Mouse (Mus musculus) kidney, embryonic 16.5 days (tissue): ENCODE measurements around the gene Slc22a27. TPM values are rescaled to one million over a fixed set of nuclear protein-coding genes. Genes with fewer than 3 reads are reported as not detected.
"Not testable (repeated sequence)": the region's sequence is repeated elsewhere in the genome, so short reads cannot be mapped to it uniquely, and the experiment has no call there.

Experiments
- ATAC-seq: fragments of 200-750 bp; cut with Nextera tagmentation; 2 replicates; pipeline ENCODE4 v1.8.0; 2017; ENCODE audit warnings: moderate TSS enrichment; ENCODE audit not compliant: low FRiP score, low TSS enrichment
- H3K27ac ChIP-seq: fragments of 300-500 bp; sonication (generic); 2 replicates; pipeline ENCODE4 v1.5.1; 2014; ENCODE audit warnings: low read length
- H3K27me3 ChIP-seq: fragments of 300-500 bp; sonication (generic); 2 replicates; pipeline ENCODE4 v1.6.1; 2014; ENCODE audit warnings: low read length, control low read depth, mixed read lengths; ENCODE audit not compliant: insufficient read depth
- H3K36me3 ChIP-seq: fragments of 300-500 bp; sonication (generic); 2 replicates; pipeline ENCODE4 v1.6.1; 2014; ENCODE audit warnings: low read length, control low read depth, mixed read lengths; ENCODE audit not compliant: insufficient read depth
- H3K4me1 ChIP-seq: fragments of 300-500 bp; sonication (generic); 2 replicates; pipeline ENCODE4 v1.6.1; 2014; ENCODE audit warnings: low read length, control low read depth, mixed read lengths; ENCODE audit not compliant: insufficient read depth
- H3K4me2 ChIP-seq: fragments of 300-500 bp; sonication (generic); replicated peaks from 2 replicates; pipeline ENCODE4 v1.6.1; 2014; ENCODE audit warnings: low read depth, low read length
- H3K4me3 ChIP-seq: fragments of 300-500 bp; sonication (generic); 2 replicates; pipeline ENCODE4 v1.5.1; 2014; ENCODE audit warnings: mild to moderate bottlenecking, low read length
- H3K9ac ChIP-seq: fragments of 300-500 bp; sonication (generic); replicated peaks from 2 replicates; pipeline ENCODE4 v1.6.1; 2014; ENCODE audit warnings: low read length
- H3K9me3 ChIP-seq: fragments of 300-500 bp; sonication (generic); 2 replicates; pipeline ENCODE4 v1.6.1; 2016; ENCODE audit warnings: low read length, control low read depth
- WGBS: fragments of 180-500 bp; shearing (Covaris S2); extraction: QIAGEN DNeasy Blood & Tissue Kit; methylation state at CpG from one replicate; pipeline ENCODE4 v1.1.7; 2014; 5-methylcytosine and 5-hydroxymethylcytosine counted together
- microRNA-seq: library from miRNA; unstranded; fragments of <30 nt; microRNA quantifications from one replicate; pipeline ENCODE4, GENCODE M21; 2016
- polyA plus RNA-seq: library from polyadenylated mRNA; unstranded; fragments of >200 nt; fragmentation: Nextera tagmentation; extraction: Ambion mirVana; gene quantifications from 2 replicates; pipeline ENCODE4 v1.2.1, GENCODE M21; 2015

The Slc22a27 gene
- 2.2 and 2.3 TPM in 2 replicates for polyA plus RNA-seq

DNA sequence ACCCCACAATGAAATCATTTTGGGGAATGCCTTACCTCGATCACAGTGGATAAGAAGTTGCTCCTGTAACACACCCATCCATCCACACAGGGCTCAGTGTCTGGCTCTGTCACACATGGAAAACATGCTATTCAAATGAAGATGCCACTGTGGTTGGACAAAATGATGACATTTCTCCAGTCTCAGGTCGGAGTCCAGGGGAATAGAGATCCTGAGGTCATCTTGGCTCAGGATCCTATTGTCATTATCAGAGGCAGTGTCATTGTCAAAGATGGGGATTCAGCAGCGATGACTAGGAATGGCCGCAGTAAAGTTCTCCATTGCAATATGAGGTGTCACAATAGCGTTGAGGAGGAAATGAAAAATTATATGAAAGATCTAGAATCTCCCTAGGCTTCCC, at the start of gene Slc22a27:
Gene Slc22a27, minus strand, starts transcription at position 101 of the 400 bp plus-strand sequence.
- H3K4me3 ChIP-seq, ATAC-seq, H3K27me3 ChIP-seq, H3K36me3 ChIP-seq, H3K9ac ChIP-seq, H3K4me1 ChIP-seq, H3K27ac ChIP-seq, H3K4me2 ChIP-seq, H3K9me3 ChIP-seq: not testable (repeated sequence)
- WGBS: 71% methylated on average over 5 of the region's 5 CpGs

DNA sequence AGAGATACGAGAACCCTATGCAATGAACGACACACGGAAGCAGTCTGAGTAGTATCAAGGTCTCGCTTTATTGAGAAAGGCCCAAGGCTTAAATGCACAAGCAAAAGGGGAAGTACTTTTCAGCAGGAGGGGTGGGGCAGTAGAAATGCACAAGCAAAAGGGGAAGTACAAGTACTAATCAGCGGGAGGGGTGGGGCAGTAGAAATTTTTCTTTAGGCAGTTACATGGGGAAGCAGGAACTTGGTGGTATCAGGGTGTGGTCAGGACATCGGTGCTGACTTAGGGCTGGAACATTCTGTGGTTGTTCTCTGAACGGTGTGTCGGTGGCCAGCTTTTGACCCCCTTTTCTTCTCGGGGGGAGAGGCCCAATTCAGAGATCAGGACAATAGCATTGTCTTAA, 45.8 kb upstream of the Slc22a27 start:
- ATAC-seq, H3K9me3 ChIP-seq, H3K4me3 ChIP-seq, H3K4me1 ChIP-seq, H3K4me2 ChIP-seq, H3K27ac ChIP-seq, H3K9ac ChIP-seq, H3K36me3 ChIP-seq, H3K27me3 ChIP-seq: not testable (repeated sequence)
- 90% methylated on average over 9 of the region's 9 CpGs for WGBS

DNA sequence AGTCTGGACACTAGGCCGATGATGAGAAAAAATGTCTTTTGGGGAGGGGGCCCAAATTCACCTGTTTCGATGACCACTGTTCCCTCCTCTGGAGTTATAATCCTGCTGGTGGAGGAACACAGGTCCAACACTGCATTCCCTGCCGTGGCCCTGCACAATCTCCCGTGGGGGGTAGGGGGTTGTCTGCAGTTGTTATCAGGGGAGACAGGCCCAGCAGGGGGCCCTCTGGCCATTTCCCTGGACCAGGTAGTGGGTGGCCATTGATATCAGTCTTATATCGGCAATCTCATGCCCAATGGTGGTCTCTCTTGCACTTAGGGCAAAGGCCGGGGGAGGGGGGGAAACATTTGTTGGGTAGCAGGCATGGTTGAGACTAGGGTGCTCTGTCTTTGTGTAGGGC, 43.3 kb upstream of the Slc22a27 start:
- H3K36me3 ChIP-seq, ATAC-seq, H3K4me3 ChIP-seq, H3K27me3 ChIP-seq, H3K4me2 ChIP-seq, H3K9me3 ChIP-seq, H3K4me1 ChIP-seq, H3K9ac ChIP-seq, H3K27ac ChIP-seq: not testable (repeated sequence)
- WGBS: 88% methylated on average over 6 of the region's 6 CpGs

DNA sequence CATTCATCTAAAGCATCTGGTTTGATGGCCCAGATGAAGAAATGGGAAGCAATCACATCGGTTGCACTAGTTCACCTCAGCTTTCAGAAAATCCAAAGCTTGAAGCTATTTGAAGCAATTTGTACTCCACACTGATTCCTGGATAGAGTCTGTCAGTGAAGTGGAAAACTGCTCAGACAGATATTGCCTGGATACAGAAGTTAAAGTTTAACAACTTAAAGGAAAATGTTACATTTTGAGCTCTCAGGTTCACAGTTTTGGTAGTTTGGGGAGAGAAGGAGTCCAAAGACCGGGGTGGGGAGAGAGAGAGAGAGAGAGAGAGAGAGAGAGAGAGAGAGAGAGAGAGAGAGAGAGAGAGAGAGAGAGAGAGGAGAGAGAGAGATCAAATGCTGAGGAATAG, 2.9 kb upstream of the Slc22a27 start:
- Histone ChIP-seq H3K27me3 (no peaks in the 10 kb centered on the region), H3K4me2 (no peak overlapping the region), H3K9ac (no peak overlapping the region), H3K4me1 (no peaks in the 10 kb centered on the region), H3K27ac (peak overlapping the region; percentile 40; the same call in 1 of the 2 replicates), H3K9me3 (no peaks in the 10 kb centered on the region), H3K4me3 (no peak overlapping the region), H3K36me3 (no peaks in the 10 kb centered on the region)
- WGBS: 53% methylated on average over 2 of the region's 2 CpGs
- ATAC-seq: no peak

DNA sequence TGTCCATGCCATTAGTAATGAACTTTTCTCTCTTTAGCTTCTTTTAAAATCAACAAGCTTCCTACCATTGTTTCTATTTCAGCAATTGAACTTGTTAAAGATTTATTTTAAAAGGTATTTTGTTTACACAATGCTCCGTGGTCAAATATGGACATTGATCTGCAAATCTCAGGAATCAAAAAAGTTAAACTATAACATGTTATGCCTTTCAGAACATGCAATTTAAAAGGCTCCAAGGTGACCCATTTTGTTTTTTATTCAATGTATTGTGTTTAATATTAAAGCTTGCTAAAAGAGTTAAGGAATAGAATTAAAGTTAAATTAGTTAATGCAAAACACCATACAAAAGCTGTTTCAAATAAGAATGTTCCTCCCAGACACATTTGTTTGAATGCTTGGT, 723 bp upstream of the Slc22a27 start:
- 53% methylated on average over 1 of the region's 1 CpGs for WGBS
- not testable (repeated sequence) for H3K27me3 ChIP-seq, ATAC-seq, H3K4me1 ChIP-seq, H3K36me3 ChIP-seq, H3K4me3 ChIP-seq, H3K4me2 ChIP-seq, H3K27ac ChIP-seq, H3K9me3 ChIP-seq, H3K9ac ChIP-seq

DNA sequence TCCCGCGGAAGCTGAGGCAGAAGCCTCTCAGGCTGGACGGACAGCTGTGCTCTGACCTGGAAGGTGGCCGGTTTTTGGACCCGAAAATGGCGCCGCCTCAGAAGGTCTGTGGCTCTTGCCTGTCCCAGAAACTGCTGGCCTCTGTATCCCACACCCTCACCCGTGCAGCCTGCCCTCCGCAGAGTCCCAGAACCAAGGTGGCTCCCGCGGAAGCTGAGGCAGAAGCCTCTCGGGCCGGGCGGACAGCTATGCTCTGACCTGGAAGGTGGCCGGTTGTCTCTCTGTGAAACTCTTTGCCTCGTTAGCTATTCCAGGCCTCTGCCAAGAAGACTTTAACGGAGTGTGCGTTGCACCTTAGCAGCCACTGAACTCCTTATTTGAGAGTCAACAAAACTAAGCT, 26.4 kb downstream of the Slc22a27 start:
- not testable (repeated sequence) for H3K9me3 ChIP-seq, H3K27ac ChIP-seq, ATAC-seq, H3K9ac ChIP-seq, H3K4me3 ChIP-seq, H3K4me2 ChIP-seq, H3K36me3 ChIP-seq, H3K27me3 ChIP-seq, H3K4me1 ChIP-seq
- 89% methylated on average over 18 of the region's 18 CpGs for WGBS

DNA sequence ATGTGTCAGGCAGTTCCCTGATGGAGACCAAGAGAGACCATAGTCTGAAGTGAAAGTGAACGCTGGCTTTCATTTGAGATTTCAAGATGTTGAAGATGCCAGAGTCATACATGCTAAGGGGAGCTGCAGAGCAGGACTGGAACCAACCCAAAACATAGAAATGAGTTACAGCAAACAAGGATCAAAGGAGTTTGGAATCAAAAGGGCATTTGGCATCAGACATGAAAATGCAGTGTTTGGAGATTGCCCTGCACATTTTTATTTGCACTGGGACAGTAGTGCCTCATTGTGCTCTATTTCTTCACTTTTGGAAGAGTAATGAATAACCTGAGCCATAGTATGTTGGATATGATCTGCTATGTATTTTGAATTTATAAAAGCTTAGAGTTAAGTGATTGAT, 89.2 kb downstream of the Slc22a27 start:
- H3K4me2 ChIP-seq: no peak overlapping the region
- no peaks in the 10 kb centered on the region for H3K27me3 ChIP-seq
- H3K4me3 ChIP-seq: no peak overlapping the region
- no peak overlapping the region for H3K27ac ChIP-seq
- H3K9me3 ChIP-seq: 0 out of 2 replicates have a peak, but pooled peaks cover 2% of the 10 kb centered on the region
- H3K9ac ChIP-seq: no peak overlapping the region
- no peaks in the 10 kb centered on the region for H3K4me1 ChIP-seq
- WGBS: 89% methylated on average over 1 of the region's 1 CpGs
- no peak for ATAC-seq
- no peaks in the 10 kb centered on the region for H3K36me3 ChIP-seq

DNA sequence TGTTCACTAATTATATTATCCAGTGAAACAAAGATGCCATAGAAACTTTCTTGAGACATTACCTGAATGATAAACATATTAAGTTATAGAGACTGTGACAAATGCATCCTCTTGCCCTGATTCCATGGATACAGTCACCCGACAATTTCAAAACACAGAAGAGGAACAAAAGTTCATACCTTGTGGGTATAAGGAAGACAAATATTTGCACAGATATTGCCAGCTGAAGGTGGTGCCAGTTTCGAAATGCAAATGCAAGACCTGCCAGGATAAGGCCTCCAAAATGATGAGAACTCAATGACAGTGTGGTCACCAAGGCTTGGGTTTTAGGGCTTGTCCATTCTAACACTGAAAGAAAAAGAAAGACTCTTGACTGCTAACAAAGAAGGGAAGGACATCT, 136.0 kb downstream of the Slc22a27 start:
- 77% methylated on average over 2 of the region's 2 CpGs for WGBS
- no peak for ATAC-seq
- H3K27me3 ChIP-seq: no peaks in the 10 kb centered on the region
- H3K36me3 ChIP-seq: no peaks in the 10 kb centered on the region
- no peak overlapping the region for H3K4me2 ChIP-seq
- no peaks in the 10 kb centered on the region for H3K9me3 ChIP-seq
- no peak overlapping the region for H3K27ac ChIP-seq
- no peaks in the 10 kb centered on the region for H3K4me1 ChIP-seq
- no peak overlapping the region for H3K9ac ChIP-seq
- no peak overlapping the region for H3K4me3 ChIP-seq

Small RNA genes within 50 kb of the gene (microRNA-seq; reads per million reads assigned to microRNA genes)
- not detected for gene Gm24951

Other genes starting within 250 kb of the Slc22a27 start
- 0.06 and 0.19 TPM in 2 replicates for gene Slc22a26, start 163.4 kb downstream of the Slc22a27 start, polyA plus RNA-seq
- 3.9 and 4.6 TPM in 2 replicates for gene Slc22a28, start 166.0 kb upstream of the Slc22a27 start, polyA plus RNA-seq